Mouse (Mus musculus) cerebellum, postnatal 4 days (tissue): ENCODE measurements at regions not wholly inside any gene's neighbourhood (a gene's known extent, or its start where the extent isn't known, plus 50 kb on each side); places are given as distances from the start of the nearest gene placed in this dataset.

Experiments used
- DNase-seq, 2 experiments: peaks; one replicate each; pipeline ENCODE4 v3.0.0; 2022; ENCODE audit warnings: low spot score in 2 of 2, mixed read lengths in 1 of 2

DNA sequence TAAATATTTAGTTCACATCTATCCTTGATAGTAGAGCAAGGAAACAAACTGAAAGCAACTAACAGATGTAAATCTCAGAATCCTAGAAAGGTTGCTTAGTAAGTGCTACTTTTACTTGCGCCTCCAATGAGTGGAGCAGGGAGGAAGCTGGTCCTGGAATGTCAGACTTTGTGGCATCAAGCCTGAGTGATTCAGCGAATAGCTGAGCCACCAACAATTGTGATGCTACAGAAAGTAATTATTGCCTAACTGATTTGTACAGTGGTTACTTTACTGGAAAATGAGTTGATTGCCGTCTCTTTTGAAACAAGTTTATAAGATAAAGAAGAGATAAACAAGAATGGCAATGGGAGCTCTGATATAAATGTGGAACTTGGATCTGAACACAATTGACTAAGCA lies 173.9 kb upstream of the Clnk start:
- DNase-seq: no peak

GRCm38 (mm10) chr5:39049141-39049540 lies 172.5 kb upstream of the Clnk start:
- DNase-seq: no peak

GRCm38 (mm10) chr5:39040467-39040866 lies 163.9 kb upstream of the Clnk start:
- no peak for DNase-seq

DNA sequence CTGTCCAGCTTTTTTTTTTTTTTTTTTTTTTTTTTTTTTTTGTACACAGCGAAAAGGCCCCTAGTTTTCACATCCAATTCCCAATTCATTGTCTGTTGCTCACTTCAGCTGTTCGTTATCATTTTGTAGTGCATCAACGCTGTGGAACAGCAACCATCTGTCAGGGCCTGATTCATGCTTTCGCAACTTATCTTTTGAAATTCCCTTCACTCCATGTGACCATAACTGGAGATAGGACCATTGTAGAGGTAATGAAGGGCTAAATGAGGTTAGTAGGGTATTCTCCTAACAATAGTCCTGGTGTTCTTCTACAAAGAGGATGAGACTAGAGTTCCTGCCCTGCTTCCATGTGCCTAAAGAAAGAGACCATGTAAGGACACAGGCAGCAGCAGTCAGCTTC lies 146.6 kb upstream of the Clnk start:
- DNase-seq: no peak

DNA sequence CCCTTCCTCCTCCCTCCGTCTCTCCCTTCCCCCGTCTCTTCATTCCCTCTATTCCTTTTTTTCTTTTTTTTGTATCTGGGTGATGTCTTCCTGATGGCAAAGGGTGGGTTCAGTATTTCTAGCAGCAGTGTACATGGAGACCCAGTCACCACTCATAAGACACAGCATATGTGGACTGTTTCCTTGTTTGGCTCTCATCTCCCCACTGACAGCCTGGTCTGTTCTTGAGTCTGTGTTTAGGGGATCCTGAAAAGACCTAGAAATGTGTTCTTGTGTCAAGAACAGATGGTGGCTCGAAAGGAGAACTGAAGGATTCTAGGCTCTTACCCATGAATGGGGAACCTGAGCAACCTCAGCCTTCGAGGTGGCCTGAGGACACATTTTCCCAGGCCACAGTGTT lies 124.0 kb upstream of the Clnk start:
- DNase-seq: no peak

DNA sequence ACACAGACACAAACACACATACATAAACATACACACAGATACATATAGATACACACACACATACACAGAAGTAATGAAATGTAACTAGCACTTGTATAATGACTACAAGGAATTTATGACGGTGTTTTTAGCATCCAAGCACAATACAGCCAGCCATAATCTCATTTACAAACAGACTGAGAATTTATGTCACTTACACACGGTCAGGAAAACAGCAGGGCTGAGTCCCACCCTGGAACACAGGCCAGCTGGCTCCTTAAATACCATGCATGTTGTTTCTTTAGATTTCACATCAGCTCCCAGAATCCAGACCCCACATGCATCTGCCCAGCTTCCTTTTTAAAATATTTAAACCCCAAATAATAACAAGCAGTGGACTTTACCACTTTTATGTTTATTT lies 123.1 kb upstream of the Clnk start:
- DNase-seq: no peak

DNA sequence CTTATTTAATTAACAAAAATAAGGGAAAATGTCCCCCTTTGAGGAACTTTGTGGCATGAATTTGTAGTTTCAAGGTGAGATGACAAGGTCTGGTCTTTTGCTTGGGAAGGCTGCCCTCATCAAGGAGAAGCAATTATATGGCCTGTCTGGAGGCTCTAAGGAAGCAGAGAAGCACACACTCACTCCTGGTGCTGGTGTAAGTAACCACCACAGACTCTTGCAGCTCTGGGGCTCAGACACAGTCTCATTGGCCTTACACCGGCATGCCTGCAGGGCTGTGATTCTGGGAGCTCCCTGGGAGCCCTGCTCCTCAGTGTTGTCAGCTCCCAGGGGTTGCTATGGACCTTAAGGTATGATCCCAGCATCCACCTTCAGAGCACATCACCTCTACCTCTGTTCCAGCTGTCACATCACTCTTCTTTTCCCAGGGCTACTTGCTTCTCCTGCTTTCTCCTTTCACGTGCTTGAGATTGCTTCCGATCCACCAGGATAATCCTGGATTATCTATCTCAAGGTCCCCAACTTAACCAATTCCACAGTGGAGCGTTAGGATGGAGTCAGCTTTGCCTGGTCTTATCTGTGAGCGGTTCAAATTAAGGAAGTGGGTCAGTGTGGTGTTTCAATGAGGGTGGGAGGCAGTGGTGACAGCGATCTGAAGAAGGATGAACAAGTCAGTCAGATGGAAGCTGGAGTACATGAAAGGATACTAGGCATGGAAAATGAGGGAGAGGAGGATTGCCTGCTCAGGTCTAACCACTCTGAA lies 96.0 kb upstream of the Clnk start:
- DNase-seq: no peak

DNA sequence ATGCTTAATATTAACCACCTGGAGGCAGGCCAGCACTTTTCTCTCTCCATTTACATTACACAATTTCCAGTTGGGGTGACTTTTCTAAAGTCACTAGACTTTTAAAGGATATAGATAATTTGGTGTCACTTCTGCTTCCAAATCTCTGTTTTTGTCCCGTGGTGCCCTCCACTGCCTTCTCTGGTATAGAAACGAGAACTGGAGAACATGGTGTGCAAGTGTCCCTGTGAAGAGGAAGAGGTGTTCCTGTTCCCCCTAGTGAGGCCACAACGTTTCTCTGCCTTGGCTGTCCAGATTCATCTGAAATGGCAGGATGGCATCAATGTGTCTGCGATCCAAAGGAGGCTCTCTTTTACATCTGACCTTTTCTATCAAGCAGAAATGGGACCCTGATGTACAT lies 93.9 kb upstream of the Clnk start:
- no peak for DNase-seq

- DNase-seq: no peak
Measured at GRCm38 (mm10) chr5:38967010-38967409, 90.4 kb upstream of the Clnk start.

GRCm38 (mm10) chr5:38964445-38964844 lies 87.8 kb upstream of the Clnk start:
- DNase-seq: no peak

- no peak for DNase-seq
Measured at GRCm38 (mm10) chr5:38950520-38951288, 74.1 kb upstream of the Clnk start.

DNA sequence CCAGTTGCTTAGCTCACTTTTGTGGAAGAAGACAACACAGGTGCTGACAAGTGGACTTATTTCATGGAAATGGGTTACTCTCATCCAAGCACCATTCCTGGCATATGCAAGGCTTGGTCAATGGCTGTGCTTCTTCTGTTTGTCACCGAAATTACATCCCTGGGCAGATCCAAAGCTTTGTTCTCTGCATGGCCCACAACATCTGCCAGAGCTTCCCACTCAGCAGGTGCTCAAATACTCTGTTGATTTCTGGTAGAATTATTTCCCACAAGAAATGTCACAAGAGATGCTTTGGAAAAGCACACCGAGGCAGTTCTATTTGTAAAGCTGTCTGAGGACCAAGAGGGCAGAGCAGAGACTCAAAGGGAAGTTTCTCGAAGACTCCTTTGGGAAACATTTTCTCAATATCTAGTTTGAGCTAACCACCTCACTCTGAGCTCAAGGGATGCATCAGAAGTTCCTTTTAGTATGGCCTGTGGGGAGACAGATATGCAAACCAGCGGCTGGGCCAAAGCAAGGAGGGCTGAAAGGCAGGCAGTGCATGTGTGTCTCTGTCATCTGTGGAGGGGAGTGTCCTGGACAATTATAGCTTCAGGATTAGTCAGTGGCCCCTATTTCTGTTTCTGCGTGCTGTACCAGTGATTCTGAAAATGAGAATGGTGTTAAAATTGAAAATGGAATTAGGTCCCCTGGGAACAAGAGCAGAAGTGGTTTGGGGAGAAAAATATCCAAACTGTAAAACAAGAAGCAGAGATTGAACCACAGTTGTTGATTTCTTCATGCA lies 69.5 kb upstream of the Clnk start:
- DNase-seq: no peak

- no peak for DNase-seq
Measured at GRCm38 (mm10) chr5:38932382-38933079, 55.9 kb upstream of the Clnk start.

DNA sequence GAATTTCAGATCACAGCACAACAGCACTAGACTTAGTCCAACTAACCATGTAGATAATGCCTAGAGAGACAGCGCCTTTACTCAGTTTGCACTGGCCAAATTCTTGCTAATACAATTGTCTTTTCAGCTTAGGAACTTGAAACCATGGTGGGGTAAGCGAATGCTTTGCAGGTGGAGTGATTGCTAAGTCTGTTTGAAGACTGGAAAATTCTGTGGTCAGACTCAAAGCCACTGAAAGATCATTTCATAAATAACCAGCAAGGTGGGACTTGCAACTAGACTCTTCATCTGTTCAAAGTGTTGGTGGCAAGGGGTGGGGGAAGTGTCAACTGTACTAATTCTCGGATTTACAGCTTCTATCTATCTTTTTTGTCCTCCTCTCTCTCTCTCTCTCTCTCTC lies 50.4 kb upstream of the Clnk start:
- DNase-seq: no peak
